In the genomic region with DNA sequence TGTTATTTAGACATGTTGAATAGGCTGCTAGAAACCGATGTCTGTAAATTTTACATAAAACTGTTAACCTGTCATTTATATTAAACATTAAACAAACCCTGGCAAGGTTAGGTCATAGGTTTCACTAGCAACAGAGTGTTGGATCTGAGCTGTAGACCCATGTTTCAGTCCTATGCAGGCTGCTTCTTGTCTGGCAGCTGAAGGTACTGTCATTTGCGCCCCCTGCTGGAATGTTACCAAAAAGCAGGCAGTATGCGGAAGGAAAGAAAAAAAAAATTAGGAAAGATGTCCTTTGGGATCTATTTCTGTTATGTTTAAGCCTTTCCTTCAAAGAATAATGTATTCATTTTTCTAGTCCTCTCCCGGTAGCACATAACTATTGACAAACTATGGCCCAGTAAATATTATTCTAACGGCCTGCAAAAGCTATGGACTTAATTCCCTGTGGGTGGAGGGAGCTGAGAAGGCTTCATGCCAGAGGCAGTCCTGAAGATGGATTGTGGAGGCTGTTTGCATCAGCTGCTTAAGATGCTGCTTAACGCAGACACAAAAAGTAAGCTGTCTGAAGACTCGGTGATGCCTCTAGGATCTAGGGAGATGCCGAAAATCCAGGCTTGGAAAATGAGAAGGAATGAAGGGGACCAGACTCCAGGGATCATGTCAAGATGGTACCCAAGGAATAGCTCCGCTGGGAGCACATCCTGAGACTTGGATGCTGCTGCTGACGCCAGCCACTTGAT, we compare ENCODE assay signal across 8 mouse cellular contexts.
DNase-seq lines count a peak whose midpoint lies in the region; ATAC-seq and TF ChIP-seq lines count a peak whose summit lies in the region.

No protein-coding gene starts in this region.

- H3K9ac ChIP-seq in ES-E14 (ENCODE audit: insufficient read depth, low read depth, low read length, poor library complexity, severe bottlenecking), result no peak overlapping the region
- no peak overlapping the region for H3K9ac ChIP-seq in midbrain, embryonic 16.5 days (ENCODE audit: low read depth, low read length)

- no peak for ATAC-seq in midbrain, embryonic 16.5 days

- DNase-seq in heart, adult 18-20 months, result peak; percentile 70 to 86
- no peak for DNase-seq in heart, postnatal 25 days (ENCODE audit: low spot score)
- DNase-seq in ES-E14 (ENCODE audit: low read depth, low spot score), result no peak
- peak; percentile 84 to 90 for DNase-seq in cerebellum, postnatal 36 days
- DNase-seq in heart, postnatal 10 days, result peak; percentile 73 to 83
- DNase-seq in layer of hippocampus, postnatal 36 days, result peak; percentile 62 to 74
- peak; percentile 63 for DNase-seq in telencephalon, adult 2 months (ENCODE audit: low read depth, low spot score)

- H3K4me3 ChIP-seq in ES-E14 (ENCODE audit: insufficient read depth in 1 of 2, low read depth in 1 of 2, low read length in 2 of 2, poor library complexity in 1 of 2, severe bottlenecking in 1 of 2), result no peak overlapping the region
- H3K4me3 ChIP-seq in midbrain, embryonic 16.5 days (ENCODE audit: low read depth, low read length), result 0 out of 2 replicates have a peak overlapping the region, but pooled peaks have one; percentile 2

- WGBS in midbrain, embryonic 16.5 days, result 40% methylated on average over 10 of the region's 10 CpGs

- intact Hi-C loops in heart, postnatal 25 days (cut with DNase I), result loop anchor here (2.0 to 10.0 kb wide), 6 partner anchors 195 to 857 kb away; no protein-coding TSS in a partner anchor
- intact Hi-C loops in heart, postnatal 10 days (cut with DNase I), result loop anchor here (5.0 kb wide), 1 partner anchor 193 kb away; no protein-coding TSS in a partner anchor

- no peaks in the 10 kb centered on the region for H3K4me1 ChIP-seq in ES-E14 (ENCODE audit: control insufficient read depth in 2 of 2, insufficient read depth in 2 of 2, low read length in 2 of 2, poor library complexity in 1 of 2)
- peaks cover 7% of the 10 kb centered on the region; the same call in 1 of the 2 replicates for H3K4me1 ChIP-seq in midbrain, embryonic 16.5 days (ENCODE audit: control insufficient read depth, insufficient read depth, low read length)

- H3K4me2 ChIP-seq in midbrain, embryonic 16.5 days (ENCODE audit: low read length), result peak overlapping the region; percentile 31

- H3K36me3 ChIP-seq in ES-E14 (ENCODE audit: control insufficient read depth, insufficient read depth, low read length, poor library complexity, severe bottlenecking), result no peaks in the 10 kb centered on the region
- no peaks in the 10 kb centered on the region for H3K36me3 ChIP-seq in midbrain, embryonic 16.5 days (ENCODE audit: control insufficient read depth, insufficient read depth, low read length)

- H3K9me3 ChIP-seq in ES-E14 (ENCODE audit: control insufficient read depth, insufficient read depth, low read depth, low read length), result no peaks in the 10 kb centered on the region
- 0 out of 2 replicates have a peak, but pooled peaks cover 3% of the 10 kb centered on the region for H3K9me3 ChIP-seq in midbrain, embryonic 16.5 days (replicated peaks; ENCODE audit: control insufficient read depth, low read length, poor library complexity, severe bottlenecking)

- H3K27me3 ChIP-seq in midbrain, embryonic 16.5 days (ENCODE audit: control insufficient read depth, insufficient read depth, low read depth, low read length), result no peaks in the 10 kb centered on the region

- no peak overlapping the region for H3K27ac ChIP-seq in ES-E14 (ENCODE audit: insufficient read depth, low read depth, low read length, poor library complexity, severe bottlenecking)
- H3K27ac ChIP-seq in midbrain, embryonic 16.5 days (ENCODE audit: low read length), result no peak overlapping the region

- in situ Hi-C loops in ES-E14 (cut with MboI; ENCODE audit: low sequenced_read_pairs in 2 of 2, unreplicated experiment in 2 of 2), result loop anchor here (25.0 kb wide), 1 partner anchor 852 kb away; no protein-coding TSS in a partner anchor

TF ChIP-seq in ES-E14, 5 proteins besides CTCF, POLR2A, EP300 and RAD21:
- TF ChIP-seq CHD2 (IDR thresholded peaks at IDR 0.05; ENCODE audit: low read depth, low read length) (no peak), ZNF384 (IDR thresholded peaks at IDR 0.05; ENCODE audit: low read depth, low read length) (peak; percentile 83)

Comparison
In these comparisons a context has a peak if more than half of its experiments do, and no peak if none do; other contexts are left out.
1. DNase-seq: peak in heart, adult 18-20 months (2 of 2), cerebellum, postnatal 36 days (2 of 2), heart, postnatal 10 days (2 of 2), layer of hippocampus, postnatal 36 days (2 of 2) and telencephalon, adult 2 months (single experiment); none in heart, postnatal 25 days (single experiment) and ES-E14 (single experiment).